Mouse (Mus musculus) intestine, embryonic 15.5 days (tissue): ENCODE measurements around the gene Prkca. TPM values are rescaled to one million over a fixed set of nuclear protein-coding genes. Genes with fewer than 3 reads are reported as not detected.

Experiments
- ATAC-seq: fragments of 200-750 bp; cut with Nextera tagmentation; 2 replicates; pipeline ENCODE4 v1.8.0; 2017; ENCODE audit warnings: moderate TSS enrichment, moderate library complexity
- H3K27ac ChIP-seq: fragments of 300-500 bp; sonication (generic); 2 replicates; pipeline ENCODE4 v1.5.1; 2015; ENCODE audit warnings: mild to moderate bottlenecking, inconsistent platforms
- H3K27me3 ChIP-seq: fragments of 300-500 bp; sonication (generic); replicated peaks from 2 replicates; pipeline ENCODE4 v1.6.1; 2015; ENCODE audit warnings: inconsistent platforms
- H3K36me3 ChIP-seq: fragments of 300-500 bp; sonication (generic); 2 replicates; pipeline ENCODE4 v1.6.1; 2015; ENCODE audit warnings: inconsistent platforms
- H3K4me1 ChIP-seq: fragments of 300-500 bp; sonication (generic); replicated peaks from 2 replicates; pipeline ENCODE4 v1.6.1; 2015; ENCODE audit warnings: inconsistent platforms
- H3K4me2 ChIP-seq: fragments of 300-500 bp; sonication (generic); replicated peaks from 2 replicates; pipeline ENCODE4 v1.6.1; 2015; ENCODE audit warnings: mild to moderate bottlenecking, inconsistent platforms
- H3K4me3 ChIP-seq: fragments of 300-500 bp; sonication (generic); replicated peaks from 2 replicates; pipeline ENCODE4 v1.5.1; 2015; ENCODE audit warnings: inconsistent platforms
- H3K9ac ChIP-seq: fragments of 300-500 bp; sonication (generic); 2 replicates; pipeline ENCODE4 v1.6.1; 2015; ENCODE audit warnings: inconsistent platforms
- H3K9me3 ChIP-seq: fragments of 300-500 bp; sonication (generic); 2 replicates; pipeline ENCODE4 v1.6.1; 2016; ENCODE audit warnings: inconsistent platforms
- WGBS: fragments of 180-500 bp; shearing (Covaris S2); methylation state at CpG from one replicate; pipeline ENCODE4 v1.1.7; 2015; 5-methylcytosine and 5-hydroxymethylcytosine counted together
- polyA plus RNA-seq: library from polyadenylated mRNA; unstranded; fragments of >200 nt; fragmentation: Nextera tagmentation; extraction: Ambion mirVana; gene quantifications from 2 replicates; pipeline ENCODE4 v1.2.1, GENCODE M21; 2015

Prkca gene
- polyA plus RNA-seq, 1 experiment from 2014 or later, result 22.0 TPM

DNA sequence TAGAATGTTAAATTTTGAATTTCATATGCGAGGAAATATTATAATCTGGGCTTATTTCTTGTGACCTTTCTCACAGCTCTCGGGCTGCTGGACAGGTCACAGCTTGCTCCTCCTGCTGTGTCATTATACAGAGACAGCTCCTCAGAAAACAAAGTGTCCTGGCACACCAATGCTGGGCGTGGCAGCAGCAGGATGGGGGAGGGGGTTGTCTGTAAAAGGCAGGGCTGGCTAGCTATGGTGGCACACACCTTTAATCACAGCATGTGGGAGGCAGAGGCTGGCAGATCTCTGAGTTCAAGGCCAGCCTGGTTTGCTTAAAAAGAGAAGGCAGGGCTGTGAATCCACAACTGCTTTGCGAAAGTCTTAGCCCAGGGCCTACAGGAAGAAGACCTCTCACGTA is 360.5 kb downstream of the Prkca start:
- no peaks in the 10 kb centered on the region for H3K9me3 ChIP-seq
- no peak overlapping the region for H3K27ac ChIP-seq
- 67% methylated on average over 5 of the region's 5 CpGs for WGBS
- H3K4me1 ChIP-seq, result no peaks in the 10 kb centered on the region
- 0 out of 2 replicates have a peak, but pooled peaks cover 3% of the 10 kb centered on the region for H3K36me3 ChIP-seq
- no peak overlapping the region for H3K9ac ChIP-seq
- H3K4me3 ChIP-seq, result no peak overlapping the region
- no peak for ATAC-seq
- no peaks in the 10 kb centered on the region for H3K27me3 ChIP-seq
- H3K4me2 ChIP-seq, result no peak overlapping the region

GRCm38 (mm10) chr11:107982225-107982896 is 361.4 kb downstream of the Prkca start:
- 30% methylated on average over 16 of the region's 16 CpGs for WGBS

DNA sequence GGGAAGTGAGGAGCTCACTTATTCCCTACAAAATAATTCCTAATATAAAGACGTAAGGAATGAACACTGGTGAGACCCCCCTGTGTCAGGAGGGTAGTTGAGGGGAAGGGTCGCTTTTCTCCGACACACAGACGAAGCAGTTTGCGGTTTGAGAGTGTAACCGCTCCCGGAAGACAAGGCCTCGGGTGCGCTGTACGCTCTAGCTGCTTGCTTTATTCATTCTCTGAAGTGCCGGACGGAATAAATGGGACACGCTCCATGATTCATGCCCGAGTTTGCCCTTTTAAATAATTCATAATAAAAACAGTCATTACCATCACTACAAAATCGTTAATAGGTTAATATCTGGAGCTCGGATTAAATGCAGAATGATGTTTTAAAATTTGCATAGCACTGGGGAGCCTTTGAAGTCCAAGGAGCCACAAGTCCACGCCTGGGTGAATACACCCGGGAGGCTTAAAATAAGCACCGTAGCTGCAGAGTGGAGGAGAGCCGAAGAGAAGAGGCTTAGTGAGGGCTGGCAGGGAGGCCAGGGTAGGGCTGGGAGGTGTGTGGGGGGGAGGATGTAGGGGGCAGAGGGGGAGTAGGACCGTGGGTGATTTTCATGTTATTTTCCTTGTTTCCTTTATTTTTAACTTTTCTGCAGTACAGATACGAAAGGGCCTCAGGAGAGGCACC is 364.1 kb downstream of the Prkca start:
- Histone ChIP-seq H3K36me3 (peaks cover 6% of the 10 kb centered on the region; the same call in 1 of the 2 replicates), H3K4me3 (no peak overlapping the region), H3K9ac (no peak overlapping the region), H3K4me2 (no peak overlapping the region), H3K27me3 (no peaks in the 10 kb centered on the region), H3K27ac (no peak overlapping the region), H3K9me3 (no peaks in the 10 kb centered on the region), H3K4me1 (no peaks in the 10 kb centered on the region)
- 70% methylated on average over 22 of the region's 22 CpGs for WGBS
- no peak for ATAC-seq

More at GRCm38 (mm10) chr11:107982225-107982896, 361.4 kb downstream of the Prkca start:
- no peak for ATAC-seq
- H3K4me2 ChIP-seq, result no peak overlapping the region
- H3K27ac ChIP-seq, result no peak overlapping the region
- H3K27me3 ChIP-seq, result no peaks in the 10 kb centered on the region
- H3K4me1 ChIP-seq, result no peaks in the 10 kb centered on the region
- H3K4me3 ChIP-seq, result no peak overlapping the region
- no peaks in the 10 kb centered on the region for H3K9me3 ChIP-seq
- peaks cover 3% of the 10 kb centered on the region; the same call in 1 of the 2 replicates for H3K36me3 ChIP-seq
- no peak overlapping the region for H3K9ac ChIP-seq

DNA sequence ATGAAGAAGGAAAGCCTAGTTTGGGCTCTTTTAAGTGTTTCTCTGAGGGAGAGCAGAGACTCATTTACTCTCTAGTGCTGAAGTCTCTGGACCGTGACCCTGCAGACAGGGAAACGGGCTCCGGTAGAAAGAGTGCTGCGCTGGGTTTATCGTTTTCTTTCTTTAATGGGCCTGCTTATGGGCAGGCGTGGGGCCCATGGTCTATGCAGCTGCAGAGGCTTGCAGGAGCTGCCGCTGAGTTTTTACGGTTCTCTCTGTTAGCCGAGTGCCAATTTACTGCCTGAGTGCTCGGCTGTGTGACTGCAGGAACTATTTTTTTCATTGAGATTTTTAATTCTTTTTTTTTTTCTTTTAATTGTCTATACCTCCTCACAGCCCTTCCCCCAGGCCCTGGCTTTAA is 373.8 kb downstream of the Prkca start:
- ATAC-seq, result no peak
- Histone ChIP-seq H3K4me2 (no peak overlapping the region), H3K4me1 (peaks cover 3% of the 10 kb centered on the region; the same call in 1 of the 2 replicates), H3K36me3 (no peaks in the 10 kb centered on the region), H3K27me3 (no peaks in the 10 kb centered on the region), H3K4me3 (no peak overlapping the region), H3K9ac (no peak overlapping the region), H3K27ac (no peak overlapping the region), H3K9me3 (no peaks in the 10 kb centered on the region)
- 67% methylated on average over 10 of the region's 10 CpGs for WGBS

DNA sequence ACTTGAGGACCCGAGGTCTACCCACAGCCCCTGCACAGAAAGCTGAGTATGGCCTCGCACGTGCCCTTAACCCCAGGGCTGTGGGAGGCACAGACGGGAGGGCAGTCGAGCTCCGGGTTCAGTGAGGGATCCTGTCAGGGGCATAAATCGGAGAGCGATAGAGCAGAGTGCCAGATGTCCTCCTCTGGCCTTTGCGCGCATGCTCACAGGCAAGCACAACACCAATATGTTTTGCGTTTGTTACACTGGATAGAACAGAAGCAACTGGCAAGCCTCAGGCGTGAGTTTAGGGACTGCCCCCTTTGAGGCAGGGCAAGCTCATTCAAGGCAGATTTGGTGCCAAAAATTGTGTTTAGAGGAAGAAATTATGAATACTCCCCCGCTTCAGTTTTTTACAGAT is 375.6 kb downstream of the Prkca start:
- H3K4me1 ChIP-seq, result peaks cover 3% of the 10 kb centered on the region; the same call in 1 of the 2 replicates
- H3K36me3 ChIP-seq, result no peaks in the 10 kb centered on the region
- H3K27ac ChIP-seq, result no peak overlapping the region
- H3K4me2 ChIP-seq, result no peak overlapping the region
- 54% methylated on average over 13 of the region's 13 CpGs for WGBS
- no peak overlapping the region for H3K4me3 ChIP-seq
- H3K27me3 ChIP-seq, result no peaks in the 10 kb centered on the region
- no peak for ATAC-seq
- H3K9me3 ChIP-seq, result no peaks in the 10 kb centered on the region
- H3K9ac ChIP-seq, result no peak overlapping the region

GRCm38 (mm10) chr11:107966229-107966628 is 377.5 kb downstream of the Prkca start:
- Histone ChIP-seq H3K27ac (no peak overlapping the region), H3K27me3 (no peaks in the 10 kb centered on the region), H3K4me1 (peaks cover 3% of the 10 kb centered on the region; the same call in 1 of the 2 replicates), H3K9me3 (no peaks in the 10 kb centered on the region), H3K4me2 (no peak overlapping the region), H3K36me3 (no peaks in the 10 kb centered on the region), H3K4me3 (no peak overlapping the region), H3K9ac (no peak overlapping the region)
- WGBS, result 79% methylated on average over 4 of the region's 4 CpGs
- ATAC-seq, result no peak

DNA sequence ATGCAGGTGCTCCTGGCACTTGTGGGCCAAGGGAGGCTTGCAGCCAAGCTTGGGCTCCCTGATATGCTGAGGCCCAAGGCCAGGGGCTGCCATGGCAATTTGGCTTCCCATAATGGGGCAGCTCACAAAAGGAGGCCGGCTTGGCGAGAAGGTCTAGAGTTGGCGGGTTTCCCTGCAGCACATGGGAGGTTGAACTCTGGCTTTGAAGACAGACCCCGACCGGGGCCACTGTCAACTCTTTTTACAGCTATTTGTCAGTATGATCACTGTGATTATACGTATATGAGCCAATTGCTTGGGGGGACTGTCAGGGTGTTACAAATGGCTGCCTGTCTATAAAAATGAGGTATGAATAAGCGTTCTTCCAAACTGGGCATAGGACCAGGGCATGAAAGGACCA is 378.3 kb downstream of the Prkca start:
- WGBS, result 89% methylated on average over 7 of the region's 7 CpGs
- Histone ChIP-seq H3K4me3 (no peak overlapping the region), H3K4me2 (no peak overlapping the region), H3K36me3 (peaks cover 6% of the 10 kb centered on the region), H3K4me1 (peaks cover 3% of the 10 kb centered on the region; the same call in 1 of the 2 replicates), H3K27ac (no peak overlapping the region), H3K9me3 (no peaks in the 10 kb centered on the region), H3K9ac (no peak overlapping the region), H3K27me3 (no peaks in the 10 kb centered on the region)
- ATAC-seq, result no peak

- WGBS, result 82% methylated on average over 13 of the region's 13 CpGs
- H3K36me3 ChIP-seq, result peaks cover 20% of the 10 kb centered on the region
- no peak overlapping the region for H3K4me2 ChIP-seq
- H3K4me3 ChIP-seq, result no peak overlapping the region
- no peaks in the 10 kb centered on the region for H3K9me3 ChIP-seq
- ATAC-seq, result no peak
- H3K27ac ChIP-seq, result no peak overlapping the region
- H3K4me1 ChIP-seq, result no peaks in the 10 kb centered on the region
- H3K27me3 ChIP-seq, result no peaks in the 10 kb centered on the region
- no peak overlapping the region for H3K9ac ChIP-seq
Observed at GRCm38 (mm10) chr11:107957566-107958350, 386.0 kb downstream of the Prkca start.

GRCm38 (mm10) chr11:107955191-107956062 is 388.3 kb downstream of the Prkca start:
- 71% methylated on average over 10 of the region's 10 CpGs for WGBS
- Histone ChIP-seq H3K27ac (no peak overlapping the region), H3K4me2 (no peak overlapping the region), H3K9ac (no peak overlapping the region), H3K27me3 (no peaks in the 10 kb centered on the region), H3K9me3 (no peaks in the 10 kb centered on the region), H3K36me3 (peaks cover 18% of the 10 kb centered on the region), H3K4me3 (no peak overlapping the region), H3K4me1 (no peaks in the 10 kb centered on the region)
- ATAC-seq, result no peak

GRCm38 (mm10) chr11:107951431-107951830 is 392.3 kb downstream of the Prkca start:
- H3K9me3 ChIP-seq, result no peaks in the 10 kb centered on the region
- H3K36me3 ChIP-seq, result peaks cover 8% of the 10 kb centered on the region
- no peak overlapping the region for H3K27ac ChIP-seq
- WGBS, result 84% methylated on average over 11 of the region's 11 CpGs
- H3K9ac ChIP-seq, result no peak overlapping the region
- no peaks in the 10 kb centered on the region for H3K27me3 ChIP-seq
- no peak for ATAC-seq
- no peak overlapping the region for H3K4me3 ChIP-seq
- H3K4me1 ChIP-seq, result no peaks in the 10 kb centered on the region
- no peak overlapping the region for H3K4me2 ChIP-seq

GRCm38 (mm10) chr11:107950658-107951057 is 393.1 kb downstream of the Prkca start:
- H3K4me3 ChIP-seq, result no peak overlapping the region
- 87% methylated on average over 4 of the region's 4 CpGs for WGBS
- H3K9ac ChIP-seq, result no peak overlapping the region
- no peak overlapping the region for H3K27ac ChIP-seq
- H3K4me1 ChIP-seq, result no peaks in the 10 kb centered on the region
- no peaks in the 10 kb centered on the region for H3K9me3 ChIP-seq
- H3K4me2 ChIP-seq, result no peak overlapping the region
- H3K27me3 ChIP-seq, result no peaks in the 10 kb centered on the region
- ATAC-seq, result no peak
- peaks cover 8% of the 10 kb centered on the region for H3K36me3 ChIP-seq
